Mouse (Mus musculus) ES-Bruce4 (cell line): ENCODE measurements around the gene Serf1.

Experiments used
- CTCF ChIP-seq: IDR thresholded peaks from one replicate; pipeline ENCODE4 v1.8.1; 2011; ENCODE audit warnings: low read depth, low read length
- POLR2A ChIP-seq: IDR thresholded peaks from one replicate; pipeline ENCODE4 v1.8.1; 2011; ENCODE audit warnings: low read length; ENCODE audit not compliant: insufficient read depth

- no peak for TF ChIP-seq CTCF
- no peak for TF ChIP-seq POLR2A
Observed at GRCm38 (mm10) chr13:100123970-100124369, 16.2 kb downstream of the Serf1 start.
